Mouse (Mus musculus) ES-E14 (cell line): ENCODE results near the gene Adgrf1. TPM values are rescaled to one million over a fixed set of nuclear protein-coding genes. Genes with fewer than 3 reads are reported as not detected.

Source experiments
- DNase-seq: peaks from one replicate; pipeline ENCODE4 v3.0.0-alpha.2; 2013; ENCODE audit warnings: low read depth, low spot score
- H3K27ac ChIP-seq: 2 replicates; pipeline ENCODE4 v1.5.1; 2012; ENCODE audit warnings: low read depth, mild to moderate bottlenecking, low read length, moderate library complexity, mixed read lengths; ENCODE audit not compliant: poor library complexity, insufficient read depth, severe bottlenecking
- H3K36me3 ChIP-seq: 2 replicates; pipeline ENCODE4 v1.6.1; 2012; ENCODE audit warnings: mild to moderate bottlenecking, low read length, moderate library complexity, mixed read lengths; ENCODE audit not compliant: control insufficient read depth, poor library complexity, insufficient read depth, severe bottlenecking
- H3K4me1 ChIP-seq, 2 experiments: fragments of 150-350 bp in 1 of 2; sonication (generic) in 1 of 2; 2 replicates each; pipeline ENCODE4 v1.6.1; 2012; ENCODE audit warnings: low read length in 2 of 2, mild to moderate bottlenecking in 1 of 2, mixed read lengths in 1 of 2; ENCODE audit not compliant: control insufficient read depth in 2 of 2, insufficient read depth in 2 of 2, poor library complexity in 1 of 2
- H3K4me3 ChIP-seq, 2 experiments: fragments of 150-350 bp in 1 of 2; sonication (generic) in 1 of 2; 2 replicates each; pipeline ENCODE4 v1.5.1; 2012; ENCODE audit warnings: low read length in 2 of 2, low read depth in 1 of 2, mild to moderate bottlenecking in 1 of 2, mixed read lengths in 1 of 2; ENCODE audit not compliant: insufficient read depth in 1 of 2, poor library complexity in 1 of 2, severe bottlenecking in 1 of 2
- H3K9ac ChIP-seq: 2 replicates; pipeline ENCODE4 v1.6.1; 2012; ENCODE audit warnings: low read depth, mild to moderate bottlenecking, low read length, mixed read lengths; ENCODE audit not compliant: poor library complexity, insufficient read depth, severe bottlenecking
- H3K9me3 ChIP-seq: fragments of 150-350 bp; sonication (generic); 2 replicates; pipeline ENCODE4 v1.6.1; 2012; ENCODE audit warnings: low read depth, mild to moderate bottlenecking, low read length; ENCODE audit not compliant: control insufficient read depth, insufficient read depth
- CHD2 ChIP-seq: IDR thresholded peaks from 2 replicates; pipeline ENCODE4 v1.6.1; 2014; ENCODE audit warnings: mild to moderate bottlenecking, low read depth, low read length, inconsistent platforms
- HCFC1 ChIP-seq: IDR thresholded peaks from 2 replicates; pipeline ENCODE4 v1.6.1; 2012; ENCODE audit warnings: low read length, inconsistent platforms, borderline replicate concordance; ENCODE audit not compliant: insufficient read depth
- MAFK ChIP-seq: IDR thresholded peaks from 2 replicates; pipeline ENCODE4 v1.6.1; 2014; ENCODE audit warnings: mild to moderate bottlenecking, low read depth, low read length, inconsistent platforms; ENCODE audit not compliant: insufficient read depth
- ZC3H11A ChIP-seq: IDR thresholded peaks from 2 replicates; pipeline ENCODE4 v1.6.1; 2012; ENCODE audit warnings: low read depth, mild to moderate bottlenecking, inconsistent platforms, low read length, borderline replicate concordance
- ZNF384 ChIP-seq: IDR thresholded peaks from 2 replicates; pipeline ENCODE4 v1.6.1; 2012; ENCODE audit warnings: low read depth, low read length, inconsistent platforms
- in situ Hi-C, 2 experiments: fragments of 600-800 bp; cut with MboI; formaldehyde crosslinking; loops; one replicate each; pipeline ENCODE4 v1.15.1; 2025; ENCODE audit warnings: low sequenced_read_pairs in 2 of 2, inconsistent platforms in 1 of 2; ENCODE audit not compliant: unreplicated experiment in 2 of 2
- total RNA-seq: library from RNA; depleted of rRNA; stranded (reverse); fragments of 300-350 nt; gene quantifications from 2 replicates; pipeline ENCODE4 v1.2.3, GENCODE M21; 2012

Gene Adgrf1
- total RNA-seq, 1 experiment = not detected

GRCm38 (mm10) chr17:43252846-43253245, 17.3 kb upstream of the Adgrf1 start:
- Histone ChIP-seq H3K27ac (no peak overlapping the region), H3K9ac (no peak overlapping the region), H3K4me3 (no peak overlapping the region), H3K36me3 (no peaks in the 10 kb centered on the region), H3K4me1 (no peaks in the 10 kb centered on the region), H3K9me3 (no peaks in the 10 kb centered on the region)
- no peak for DNase-seq
- in situ Hi-C loops = loop anchor here in 1 of 2 experiments (25.0 kb wide), 1 partner anchor 359 kb away; no protein-coding TSS in a partner anchor
- TF ChIP-seq ZC3H11A (no peak), ZNF384 (no peak), CHD2 (no peak), MAFK (no peak), HCFC1 (no peak)

- no peak overlapping the region for H3K27ac ChIP-seq
- TF ChIP-seq ZNF384 (no peak), MAFK (no peak), HCFC1 (no peak), CHD2 (no peak), ZC3H11A (no peak)
- no peak for DNase-seq
- H3K4me1 ChIP-seq = no peaks in the 10 kb centered on the region
- no peak overlapping the region for H3K4me3 ChIP-seq
- no peak overlapping the region for H3K9ac ChIP-seq
- no peaks in the 10 kb centered on the region for H3K36me3 ChIP-seq
- in situ Hi-C loops = loop anchor here in 1 of 2 experiments (25.0 kb wide), 1 partner anchor 358 kb away; no protein-coding TSS in a partner anchor
- H3K9me3 ChIP-seq = no peaks in the 10 kb centered on the region
These were observed 15.9 kb upstream of the Adgrf1 start for GRCm38 (mm10) chr17:43254261-43254660.

GRCm38 (mm10) chr17:43256536-43257135, 13.5 kb upstream of the Adgrf1 start:
- H3K9ac ChIP-seq = no peak overlapping the region
- DNase-seq = no peak
- no peak overlapping the region for H3K27ac ChIP-seq
- no peaks in the 10 kb centered on the region for H3K36me3 ChIP-seq
- H3K4me1 ChIP-seq = no peaks in the 10 kb centered on the region
- in situ Hi-C loops = loop anchor here in 1 of 2 experiments (25.0 kb wide), 1 partner anchor 356 kb away; no protein-coding TSS in a partner anchor
- TF ChIP-seq ZC3H11A = no peak
- H3K4me3 ChIP-seq = no peak overlapping the region
- H3K9me3 ChIP-seq = no peaks in the 10 kb centered on the region

DNA sequence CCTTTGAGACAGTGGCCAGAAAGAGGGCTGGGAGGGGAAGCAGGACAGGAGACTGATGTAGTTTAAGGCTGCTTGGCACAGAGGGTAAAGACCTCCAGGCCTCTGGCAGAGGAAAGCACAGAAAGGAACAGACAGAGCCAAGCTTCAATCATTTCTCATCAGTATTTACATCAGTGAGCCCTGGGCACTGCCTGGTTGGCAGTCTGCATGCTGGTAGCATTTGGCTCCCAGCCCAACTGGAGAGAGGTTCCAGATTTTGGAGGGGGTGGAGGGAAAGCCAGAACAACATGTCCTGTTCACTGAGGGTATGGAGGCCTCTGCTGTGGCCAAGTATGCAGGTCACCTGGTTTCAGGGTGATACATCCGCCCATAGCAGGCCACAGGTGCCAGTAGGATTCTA, 12.4 kb upstream of the Adgrf1 start:
- Histone ChIP-seq H3K4me3 (no peak overlapping the region), H3K9ac (no peak overlapping the region), H3K36me3 (no peaks in the 10 kb centered on the region), H3K9me3 (no peaks in the 10 kb centered on the region), H3K27ac (no peak overlapping the region), H3K4me1 (no peaks in the 10 kb centered on the region)
- TF ChIP-seq MAFK = no peak
- TF ChIP-seq ZNF384 = no peak
- TF ChIP-seq ZC3H11A = no peak
- no peak for TF ChIP-seq CHD2
- TF ChIP-seq HCFC1 = no peak
- DNase-seq = no peak
- in situ Hi-C loops = loop anchor here in 1 of 2 experiments (25.0 kb wide), 1 partner anchor 355 kb away; no protein-coding TSS in a partner anchor

DNA sequence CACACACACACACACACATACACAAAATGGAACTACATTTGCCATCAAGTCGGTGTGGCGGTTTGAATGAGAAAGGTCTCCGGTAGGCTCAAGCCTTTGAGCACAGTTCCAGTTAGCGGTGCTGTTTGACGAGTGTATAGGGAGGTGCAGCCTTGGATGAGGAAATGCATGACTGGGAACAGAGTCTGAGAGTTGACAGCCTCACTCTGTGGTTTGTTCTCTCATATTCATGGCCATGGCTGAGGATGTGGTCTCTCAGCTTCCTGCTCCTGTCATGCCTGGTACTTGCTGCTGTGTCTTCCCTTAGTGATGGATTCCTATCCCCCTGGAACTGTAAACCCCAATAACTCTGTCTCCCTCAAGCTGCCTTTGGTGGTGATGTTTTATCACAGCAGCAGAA, 8.2 kb upstream of the Adgrf1 start:
- in situ Hi-C loops = loop anchor here in 1 of 2 experiments (10.0 to 25.0 kb wide), 2 partner anchors 193 to 350 kb away; no protein-coding TSS in a partner anchor
- Histone ChIP-seq H3K9ac (no peak overlapping the region), H3K36me3 (no peaks in the 10 kb centered on the region), H3K9me3 (no peaks in the 10 kb centered on the region), H3K4me3 (no peak overlapping the region), H3K4me1 (no peaks in the 10 kb centered on the region; a peak in 1 of 4 replicates), H3K27ac (no peak overlapping the region)
- DNase-seq = no peak
- TF ChIP-seq CHD2 (no peak), ZC3H11A (no peak), ZNF384 (no peak), MAFK (no peak), HCFC1 (no peak)
